Mouse (Mus musculus) testis, postnatal 10 days (tissue): ENCODE measurements around the gene Dnah17.

Source experiments
- DNase-seq: peaks from one replicate; pipeline ENCODE4 v3.0.0; 2021; ENCODE audit warnings: low spot score

The Dnah17 gene

DNA sequence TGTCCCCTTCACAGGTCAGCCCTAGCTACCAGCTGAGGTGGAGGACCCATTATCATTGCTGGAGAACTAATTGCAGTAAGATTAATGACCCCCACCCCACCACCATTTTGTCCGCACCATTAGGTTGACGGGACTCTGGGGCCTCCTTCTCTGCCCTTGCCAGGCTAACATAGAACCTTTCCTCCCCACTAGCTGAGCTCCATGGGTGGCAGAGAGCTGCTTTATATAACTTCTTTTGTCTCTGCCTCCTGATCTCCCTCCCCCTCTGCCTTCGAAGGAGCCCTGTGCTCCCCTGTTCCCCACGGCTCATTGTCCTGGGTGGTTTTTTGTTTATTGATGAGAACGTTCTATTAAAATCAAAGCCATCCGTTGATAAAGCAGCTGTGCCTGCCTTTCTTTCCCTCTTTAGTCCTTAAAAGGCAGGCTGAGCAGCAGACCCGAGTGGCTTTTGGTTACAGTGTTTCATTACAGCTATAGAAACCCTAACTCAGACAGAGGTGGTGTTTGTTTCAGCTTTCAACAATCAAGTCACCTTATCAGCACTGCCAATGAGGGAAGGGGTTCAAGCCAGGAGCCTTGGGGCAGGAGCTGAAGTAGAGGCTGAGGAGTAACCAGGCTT, 12.2 kb upstream of the Dnah17 start:
- no peak for DNase-seq

DNA sequence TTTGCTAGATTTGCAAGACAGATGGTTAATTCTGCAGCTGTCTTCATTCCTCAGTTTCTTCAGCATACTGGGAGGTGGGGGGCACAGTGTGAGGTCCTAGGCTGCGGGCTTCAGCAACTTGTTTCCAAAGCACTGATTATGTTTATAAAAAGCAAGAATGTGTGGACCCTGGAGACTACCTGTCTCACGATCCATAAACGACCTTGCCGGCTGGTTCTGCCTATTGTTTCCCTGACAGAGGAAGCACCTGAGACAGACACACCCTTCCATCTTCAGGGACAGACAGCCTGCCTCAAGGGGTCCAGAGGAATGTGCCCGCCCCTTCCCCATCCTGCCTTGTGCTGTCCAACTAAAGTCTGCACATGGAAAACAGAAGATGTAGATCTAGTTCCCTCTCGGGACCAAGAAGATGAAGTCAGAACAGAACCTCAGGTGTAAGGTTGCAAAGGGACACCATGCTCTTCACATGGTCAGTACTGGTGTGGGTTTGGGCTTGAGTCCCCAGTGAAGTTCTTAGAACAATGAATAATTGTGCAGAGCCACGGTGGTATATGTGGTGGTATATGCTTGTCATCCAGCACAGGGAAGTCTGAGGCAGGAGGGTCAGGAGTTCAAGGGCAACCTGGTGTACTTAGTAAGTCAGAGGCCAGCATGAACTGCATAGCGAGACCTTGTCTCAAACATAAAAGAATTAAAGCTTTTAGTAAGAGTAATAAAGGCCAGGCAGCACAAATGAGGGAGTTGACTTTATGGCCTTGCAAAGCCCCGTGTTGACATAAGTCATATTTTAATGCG, 10.5 kb upstream of the Dnah17 start:
- no peak for DNase-seq

DNA sequence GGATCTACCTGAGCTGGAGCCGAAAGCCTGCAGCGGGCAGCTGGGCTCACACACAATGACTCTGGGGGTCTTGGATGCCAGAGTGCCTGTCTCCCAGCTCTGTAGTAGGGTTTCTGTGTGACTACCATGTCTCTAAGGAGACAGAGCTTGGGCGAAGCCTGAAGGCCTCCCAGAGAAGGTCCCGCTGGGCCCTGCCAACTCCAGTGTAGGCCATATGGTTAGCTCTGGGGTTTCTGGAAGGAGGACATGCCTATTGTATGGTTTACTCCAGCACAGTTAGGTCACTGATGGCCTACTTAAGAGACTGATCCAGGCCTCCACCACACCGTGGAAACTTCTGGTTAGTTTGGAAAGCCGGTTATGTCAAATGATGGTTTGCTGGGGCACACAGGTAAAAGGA, 7.9 kb upstream of the Dnah17 start:
- no peak for DNase-seq

DNA sequence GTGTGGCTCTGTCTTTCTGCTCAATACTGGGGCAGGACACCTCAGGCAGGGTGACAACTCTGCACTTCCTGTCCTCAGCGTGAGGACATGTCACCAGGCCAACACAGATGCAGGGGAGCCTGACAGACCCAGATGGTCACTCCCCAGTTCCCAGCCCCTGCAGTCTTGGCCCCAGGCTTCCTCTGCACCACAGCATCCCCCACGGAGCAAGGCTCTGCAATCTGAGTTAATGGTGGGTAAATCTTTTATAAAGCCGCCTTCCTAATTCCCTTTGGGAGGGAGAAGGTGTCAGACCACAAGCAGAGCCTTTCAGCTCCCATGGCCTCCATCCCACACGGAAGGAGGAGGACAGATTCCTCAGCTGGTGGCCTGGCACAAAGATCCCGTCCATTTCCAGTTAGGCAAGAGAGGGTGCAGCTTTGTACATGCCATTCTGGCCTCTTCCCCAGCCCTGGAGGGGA, 5.8 kb upstream of the Dnah17 start:
- no peak for DNase-seq

DNA sequence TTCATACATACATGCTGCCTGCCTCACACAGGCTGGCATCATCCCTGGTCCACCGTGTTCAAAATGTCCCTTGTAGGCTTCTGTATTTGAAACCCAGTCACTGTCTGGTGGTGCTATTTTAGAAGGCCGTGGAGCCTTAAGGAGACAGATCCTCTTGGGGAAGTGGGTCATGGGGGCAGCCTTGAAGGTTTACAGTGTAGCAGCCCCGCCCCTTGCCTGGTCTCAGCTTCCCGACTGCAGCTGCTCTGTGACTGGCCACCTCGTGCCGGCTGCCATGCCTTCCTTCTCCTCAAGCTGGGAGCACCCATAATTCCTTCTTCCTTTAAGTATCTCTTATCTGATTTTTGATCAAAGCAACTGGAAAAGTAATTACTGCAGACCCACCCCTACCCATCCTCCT, 4.8 kb upstream of the Dnah17 start:
- no peak for DNase-seq

DNA sequence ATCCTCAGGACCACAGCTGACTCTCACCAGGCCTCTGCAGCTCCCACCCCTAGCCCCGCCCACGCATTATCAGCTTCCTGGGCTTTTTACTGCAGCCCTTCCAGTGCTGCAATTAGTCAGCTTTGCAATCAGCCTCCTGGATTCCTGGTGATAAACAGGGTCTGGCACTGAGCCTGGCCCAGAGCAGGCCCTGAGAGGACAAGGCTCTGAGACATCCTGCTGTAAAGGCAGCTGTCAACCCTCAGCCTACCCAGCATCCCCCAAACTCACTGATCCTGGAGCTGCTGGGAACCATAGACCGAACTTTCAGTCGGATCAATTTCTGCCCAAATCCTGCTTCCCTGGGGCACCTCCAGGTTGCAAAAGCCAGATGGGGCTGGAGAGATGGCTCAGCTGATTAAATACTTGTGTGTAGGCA, 3.3 kb upstream of the Dnah17 start:
- DNase-seq, result peak; percentile 63

DNA sequence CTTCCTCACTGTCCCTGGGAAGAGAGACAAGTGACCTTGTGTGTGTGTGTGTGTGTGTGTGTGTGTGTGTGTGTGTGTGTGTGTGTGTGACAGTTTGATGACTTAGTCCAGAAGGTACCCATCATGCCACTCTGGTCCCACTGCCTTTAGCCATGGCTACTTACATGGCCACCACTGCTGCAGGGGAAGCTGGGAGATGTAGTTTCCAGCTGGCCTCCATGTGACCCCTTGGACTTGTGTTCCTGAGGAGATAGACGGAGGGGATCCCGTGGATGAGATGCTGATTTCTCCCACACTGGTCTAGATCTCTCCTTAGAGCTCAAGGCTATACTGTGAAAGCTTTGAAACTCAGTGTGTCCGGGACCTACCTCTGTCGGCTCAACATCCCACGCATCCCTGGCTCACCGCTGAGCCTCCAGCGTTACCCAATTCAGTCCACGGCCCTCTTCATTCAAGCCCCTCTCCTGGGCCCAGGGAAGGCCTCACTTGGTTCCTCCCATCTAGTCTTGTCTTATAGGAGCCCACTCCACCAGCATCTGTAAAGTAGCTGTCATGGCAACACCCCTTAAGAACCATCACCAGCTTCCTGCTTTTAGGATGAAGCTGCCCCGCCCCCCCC, 2.8 kb upstream of the Dnah17 start:
- DNase-seq, result no peak

DNA sequence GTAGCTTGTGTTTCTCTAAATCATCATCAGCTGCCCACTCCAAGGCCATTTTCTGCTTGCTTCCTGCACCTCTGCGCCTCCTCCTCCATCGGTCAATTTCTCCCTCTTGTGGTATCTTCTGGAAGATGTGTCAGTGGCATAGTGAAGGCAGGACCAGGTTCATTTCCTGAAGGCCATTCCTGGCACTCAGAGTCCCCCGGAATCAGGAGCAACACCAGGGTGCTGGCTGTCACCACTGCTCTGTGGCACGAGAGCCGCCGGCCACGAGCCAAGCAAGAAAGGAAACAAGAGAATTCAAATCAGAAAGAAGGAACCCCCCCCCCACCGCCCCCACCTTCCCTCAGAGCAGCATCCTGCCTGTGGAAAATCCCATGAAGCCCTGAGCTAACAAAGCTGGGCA, 1.7 kb upstream of the Dnah17 start:
- no peak for DNase-seq

DNA sequence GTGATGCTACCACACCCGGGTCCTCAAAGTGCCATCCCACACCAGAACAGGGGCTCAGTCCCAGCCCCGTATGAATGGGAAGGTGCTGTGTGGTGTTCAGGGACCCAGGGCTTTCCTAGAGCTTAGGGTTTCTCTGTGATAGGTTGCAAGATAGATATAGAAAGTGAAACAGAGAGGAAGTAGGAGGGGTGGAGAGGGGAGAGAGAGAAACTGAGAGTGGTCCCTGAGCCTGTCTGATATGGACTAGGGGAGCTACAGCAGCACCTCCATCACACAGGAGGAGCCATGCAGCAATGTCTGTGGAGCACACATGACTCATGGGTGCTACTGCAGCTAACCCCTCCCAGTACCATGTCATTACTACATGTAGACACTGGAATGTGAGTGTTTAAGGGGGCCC, 622 bp downstream of the Dnah17 start:
- DNase-seq, result no peak

DNA sequence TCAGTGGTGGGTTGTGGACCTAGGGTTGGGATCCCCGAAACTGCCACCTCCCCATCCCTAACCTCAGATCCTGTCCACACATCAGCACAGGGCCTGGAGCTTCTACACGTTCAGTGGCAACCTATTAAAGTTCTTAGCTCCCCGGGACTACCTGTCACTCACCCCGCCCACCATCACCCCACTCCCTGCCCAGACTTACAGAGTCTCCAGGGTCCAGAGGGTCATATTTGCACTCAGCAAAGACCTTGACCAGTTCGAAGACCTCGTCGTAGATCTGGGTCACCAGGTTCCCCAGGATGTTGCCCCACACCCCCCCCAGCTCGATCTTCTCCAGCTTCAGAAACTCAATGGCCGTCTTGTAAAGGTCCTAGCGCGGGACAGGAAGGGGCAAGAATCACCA, 8.8 kb downstream of the Dnah17 start:
- no peak for DNase-seq

DNA sequence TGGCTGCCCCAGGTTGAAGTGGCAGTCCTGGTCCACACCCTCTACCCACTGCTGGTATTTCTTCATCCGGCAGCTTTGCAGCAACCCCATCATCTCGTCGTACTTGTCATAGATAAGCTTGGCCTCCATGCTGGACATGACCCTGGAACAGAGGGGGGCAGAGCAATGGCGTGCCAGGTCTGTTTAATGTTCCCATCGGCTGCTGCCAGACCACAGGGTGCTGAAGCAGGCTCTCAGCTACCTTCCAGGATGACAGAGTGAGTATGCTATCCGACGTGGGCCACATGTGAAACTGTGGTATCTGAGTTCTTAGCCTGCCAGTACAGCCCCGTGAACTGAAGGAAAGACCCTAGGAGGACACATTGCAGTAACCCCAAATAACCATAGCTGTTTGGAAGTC, 11.7 kb downstream of the Dnah17 start:
- no peak for DNase-seq

DNA sequence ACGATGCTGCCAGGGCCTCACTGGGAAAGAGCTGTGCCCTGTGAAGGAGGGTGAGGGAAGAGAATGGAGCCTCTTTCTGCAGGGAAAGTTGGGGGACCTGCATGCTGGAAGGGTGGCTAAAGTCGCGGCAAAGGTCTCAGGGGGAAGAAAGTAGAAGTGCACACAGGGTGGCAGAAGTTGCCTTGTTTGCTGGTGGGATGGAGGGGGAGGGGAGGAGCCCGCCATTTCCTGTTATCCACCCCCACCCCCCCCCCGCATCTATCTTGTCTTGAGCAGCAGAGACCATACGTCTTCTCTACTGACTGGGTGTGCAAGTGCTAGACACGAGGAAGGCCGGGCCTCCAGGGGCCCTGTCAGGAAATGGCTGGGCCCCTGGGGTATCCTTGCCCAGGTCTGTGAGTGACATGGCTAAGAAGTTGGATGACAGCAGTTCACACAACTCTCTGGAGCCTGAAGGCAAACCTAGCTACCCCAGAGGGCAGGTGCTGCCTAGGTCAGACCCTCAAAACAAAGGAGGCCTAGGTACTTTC, 15.8 kb downstream of the Dnah17 start:
- no peak for DNase-seq

DNA sequence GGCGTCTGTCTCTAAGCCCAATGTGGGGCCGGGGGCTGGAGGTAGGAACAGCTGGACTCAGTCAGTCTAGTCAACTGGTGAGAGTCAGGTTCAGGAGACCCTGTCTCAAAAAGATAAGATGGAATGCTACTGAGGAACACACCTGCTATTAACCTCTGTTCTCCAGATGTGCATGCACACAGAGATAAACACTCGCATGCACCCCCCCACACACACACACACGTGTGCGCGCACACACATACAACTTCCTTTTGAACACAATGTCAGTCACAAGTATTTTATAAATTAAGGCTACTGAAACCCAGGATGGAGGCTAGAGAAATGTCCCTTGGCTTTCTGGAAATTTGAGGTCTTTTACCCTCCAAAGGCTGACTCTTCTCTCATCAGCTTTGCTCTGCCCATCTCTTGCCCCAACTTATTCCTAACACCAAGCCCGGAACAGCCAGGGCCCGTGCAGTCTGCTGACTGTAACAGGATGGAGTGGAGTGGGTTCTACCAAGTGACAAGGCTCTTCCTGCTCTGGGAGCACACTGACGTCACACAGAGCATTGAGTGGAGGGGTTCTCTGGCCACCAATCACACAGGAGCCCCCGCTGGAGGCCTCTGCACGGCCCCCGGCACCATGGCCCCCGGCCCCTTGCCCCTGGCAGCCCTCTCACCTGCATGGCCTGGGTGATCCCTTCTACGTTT, 16.8 kb downstream of the Dnah17 start:
- no peak for DNase-seq

DNA sequence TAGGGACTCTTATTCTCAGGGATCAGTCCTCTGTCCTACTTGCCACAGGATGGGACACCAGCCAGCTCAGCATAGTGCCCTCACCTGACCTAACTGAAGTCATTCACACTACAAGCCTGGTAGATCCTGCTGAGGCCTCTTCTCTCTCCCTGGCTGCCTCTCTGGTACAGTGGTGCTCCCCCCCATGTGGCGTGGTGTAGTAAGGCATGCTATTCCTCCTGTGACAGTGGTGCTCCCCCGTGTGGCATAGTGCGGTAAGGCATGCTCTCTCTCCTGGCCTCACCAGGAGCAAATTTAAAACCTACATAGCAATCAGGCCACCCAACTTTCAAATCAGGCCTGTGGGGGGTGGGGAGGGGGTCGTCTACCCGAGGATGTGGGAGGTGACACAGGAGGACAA, 26.4 kb downstream of the Dnah17 start:
- DNase-seq, result peak; percentile 93

DNA sequence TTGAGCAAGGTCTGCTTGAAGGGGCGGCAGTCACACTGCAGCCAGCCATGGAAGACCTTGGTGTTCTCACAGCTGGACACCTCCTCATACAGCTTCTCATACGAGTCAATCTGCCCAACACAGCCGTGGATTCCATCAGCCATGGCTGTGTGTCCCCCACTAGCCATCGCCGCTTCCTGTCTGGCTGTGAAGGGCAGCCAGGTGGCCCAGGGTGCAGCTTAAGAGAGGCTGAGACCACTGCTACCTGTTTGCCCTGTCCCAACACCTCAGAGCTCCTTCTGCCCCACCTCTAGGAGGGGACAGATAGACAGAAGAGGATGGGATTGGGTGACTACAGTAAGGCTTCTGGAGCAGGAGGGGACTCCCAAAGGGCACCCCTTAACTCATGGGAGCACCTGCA, 27.1 kb downstream of the Dnah17 start:
- DNase-seq, result no peak

DNA sequence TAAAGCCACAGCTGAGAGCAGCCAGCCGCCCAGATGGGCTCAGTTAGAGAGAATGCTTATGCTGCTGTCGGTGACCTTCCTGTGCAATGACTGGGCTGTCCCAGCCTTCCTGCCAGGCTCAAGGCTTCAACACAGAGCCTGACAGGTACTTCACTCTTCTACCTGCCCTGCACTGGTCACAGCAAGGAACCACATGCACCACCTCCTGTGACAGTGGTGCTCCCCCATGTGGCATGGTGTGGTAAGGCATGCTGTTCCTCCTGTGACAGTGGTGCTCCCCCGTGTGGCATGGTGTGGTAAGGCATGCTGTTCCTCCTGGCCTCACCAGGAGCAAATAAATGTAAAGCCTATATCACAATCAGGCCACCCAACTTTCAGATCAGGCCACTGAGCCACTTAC, 27.6 kb downstream of the Dnah17 start:
- peak; percentile 95 for DNase-seq

DNA sequence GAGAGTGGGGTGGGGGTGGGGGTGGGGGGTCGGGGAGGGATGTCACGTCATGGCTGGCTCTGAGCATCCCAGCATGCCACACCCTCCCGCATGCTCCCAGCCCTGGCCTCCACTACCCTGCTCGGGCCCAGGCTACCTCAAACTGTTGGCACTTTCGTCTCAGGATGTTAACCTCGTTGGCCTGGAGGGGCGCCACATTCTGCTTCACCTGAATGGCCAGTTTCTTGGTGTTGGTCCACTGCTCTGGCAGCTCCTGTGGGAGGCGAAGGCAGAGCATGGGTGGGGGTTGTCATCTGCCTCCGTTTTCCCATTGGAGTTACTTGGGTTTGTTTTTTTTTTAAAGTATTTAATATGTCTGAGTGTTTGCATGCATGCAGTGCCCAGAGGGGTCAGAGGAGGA, 29.3 kb downstream of the Dnah17 start:
- no peak for DNase-seq

DNA sequence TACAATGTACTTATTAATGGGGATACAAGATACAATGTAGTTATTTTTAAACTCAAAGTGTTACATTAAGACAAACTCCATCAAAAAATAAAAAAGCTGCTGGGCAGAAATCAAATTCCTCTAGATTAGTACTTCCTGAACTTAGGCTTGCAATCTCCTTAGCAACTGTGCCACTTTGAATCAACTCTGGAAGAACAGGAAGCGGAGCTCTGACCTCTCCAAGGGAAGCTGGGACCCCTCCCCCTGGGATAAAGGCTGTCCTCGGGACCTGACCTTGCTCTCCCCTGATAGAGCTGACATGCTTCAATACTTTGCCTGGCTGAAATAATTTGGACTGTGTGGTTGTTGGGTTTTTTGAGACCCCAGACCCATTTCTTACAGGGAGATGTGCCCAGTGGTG, 33.7 kb downstream of the Dnah17 start:
- no peak for DNase-seq

DNA sequence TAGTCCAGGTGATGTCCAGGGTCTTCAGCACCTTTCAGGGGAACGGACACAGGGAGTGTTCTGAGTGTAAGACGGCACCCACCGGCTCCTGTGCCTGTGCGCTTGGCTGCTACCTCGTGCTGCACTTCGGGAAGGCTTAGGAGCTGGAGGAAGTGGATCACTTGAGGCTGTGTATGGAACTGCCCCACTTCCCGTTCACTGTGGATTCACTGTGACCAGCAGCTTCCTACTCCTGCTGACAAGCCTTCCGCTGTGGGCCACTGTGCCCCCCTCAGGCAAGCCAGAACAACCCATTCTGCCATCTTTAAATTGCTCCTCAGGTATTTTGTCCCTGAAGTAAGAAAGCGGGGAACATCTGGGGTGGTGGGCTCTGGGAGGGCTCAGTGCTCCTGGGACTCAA, 35.4 kb downstream of the Dnah17 start:
- DNase-seq, result no peak

DNA sequence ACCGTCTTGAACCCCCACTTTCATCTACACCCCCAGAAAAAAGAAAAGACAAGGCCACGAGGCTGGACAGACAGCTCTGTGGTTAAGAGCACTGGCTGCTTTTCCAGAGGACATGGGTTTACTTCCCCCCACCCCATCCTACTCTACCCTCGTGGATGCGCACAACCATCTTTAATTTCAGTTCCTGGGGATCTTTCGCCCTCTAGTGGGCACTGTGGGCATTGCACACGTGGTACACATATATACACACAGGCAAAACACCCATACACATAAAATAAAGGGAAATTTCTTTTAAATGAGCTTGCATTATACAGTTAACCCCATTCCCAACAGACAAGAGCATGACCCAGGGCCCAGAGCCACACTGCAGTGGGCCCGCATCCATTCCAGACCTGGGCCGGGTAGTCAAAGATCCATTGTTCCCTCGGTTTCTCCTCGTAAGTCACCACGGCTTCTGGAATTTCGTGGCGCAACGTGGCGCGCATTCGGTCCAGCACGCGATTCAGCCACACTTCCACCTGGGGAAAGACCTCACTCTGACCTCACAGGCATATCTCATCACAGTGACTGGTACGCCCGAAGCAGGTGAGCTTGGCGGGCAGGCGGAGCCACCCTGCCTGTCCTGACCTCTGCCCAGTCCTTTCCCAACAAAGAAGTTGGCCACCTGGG, 39.3 kb downstream of the Dnah17 start:
- DNase-seq, result no peak

DNA sequence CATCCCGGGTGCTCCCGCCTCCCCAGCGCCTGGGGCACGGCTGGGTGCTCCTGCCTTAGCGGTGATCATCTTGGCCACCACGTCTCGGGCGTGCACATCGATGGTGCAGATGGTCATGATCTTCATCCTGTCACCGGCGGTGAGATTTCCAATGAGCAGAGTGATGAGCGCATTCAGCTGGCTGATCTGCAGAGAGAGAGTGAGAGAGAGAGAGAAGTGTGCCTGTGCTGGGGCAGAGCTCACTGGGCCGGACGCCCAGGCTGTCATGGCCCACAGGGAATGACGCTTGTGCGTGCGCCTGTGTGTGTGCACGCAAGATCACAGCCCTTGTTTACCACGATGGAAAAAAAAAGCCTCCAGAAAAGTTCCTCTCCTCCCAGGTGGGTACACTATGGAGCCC, 41.5 kb downstream of the Dnah17 start:
- no peak for DNase-seq

DNA sequence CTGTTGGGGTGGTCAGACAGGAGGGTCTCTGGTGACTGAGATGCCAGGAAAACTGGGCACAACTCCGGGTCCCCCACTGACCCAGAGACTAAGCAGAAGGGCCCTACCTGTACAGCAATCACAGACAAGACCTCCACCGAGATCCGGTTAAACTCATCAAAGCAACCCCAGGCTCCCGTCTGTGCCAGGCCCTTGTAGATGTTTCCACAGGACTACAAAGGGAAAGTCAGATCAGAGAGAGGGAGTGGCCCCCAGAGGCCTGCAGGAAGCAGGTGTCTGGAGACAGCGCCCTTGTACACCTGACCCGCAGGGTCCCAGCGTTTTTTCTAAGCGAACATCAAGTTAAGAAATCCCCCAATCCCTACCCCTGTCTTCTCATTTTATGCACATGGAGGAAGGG, 44.5 kb downstream of the Dnah17 start:
- DNase-seq, result no peak
